Mouse (Mus musculus) embryonic facial prominence, embryonic 11.5 days (tissue): Measurements from ENCODE around the gene Krtap5-1. TPM values are rescaled to one million over a fixed set of nuclear protein-coding genes. Genes with fewer than 3 reads are reported as not detected.
"Not testable (repeated sequence)": the region's sequence is repeated elsewhere in the genome, so short reads cannot be mapped to it uniquely, and the experiment has no call there.

ENCODE experiments used
- ATAC-seq: fragments of 200-750 bp; cut with Nextera tagmentation; replicated peaks from 2 replicates; pipeline ENCODE4 v1.8.0; 2017; ENCODE audit warnings: low read depth; ENCODE audit not compliant: insufficient number of reproducible peaks, low FRiP score, low TSS enrichment
- DNase-seq: peaks from one replicate; pipeline ENCODE4 v3.0.0-alpha.2; 2015; ENCODE audit warnings: low spot score
- H3K27ac ChIP-seq: fragments of 300-500 bp; sonication (generic); replicated peaks from 2 replicates; pipeline ENCODE4 v1.5.1; 2014; ENCODE audit warnings: mild to moderate bottlenecking, low read depth, low read length, control low read depth
- H3K27me3 ChIP-seq: fragments of 300-500 bp; sonication (generic); 2 replicates; pipeline ENCODE4 v1.6.1; 2014; ENCODE audit warnings: mild to moderate bottlenecking, low read length, moderate library complexity, mixed read lengths; ENCODE audit not compliant: control insufficient read depth, insufficient read depth
- H3K36me3 ChIP-seq: fragments of 300-500 bp; sonication (generic); replicated peaks from 2 replicates; pipeline ENCODE4 v1.6.1; 2014; ENCODE audit warnings: low read depth, mild to moderate bottlenecking, low read length, moderate library complexity, mixed read lengths; ENCODE audit not compliant: control insufficient read depth, insufficient read depth
- H3K4me1 ChIP-seq: fragments of 300-500 bp; sonication (generic); 2 replicates; pipeline ENCODE4 v1.6.1; 2014; ENCODE audit warnings: low read length, mixed read lengths; ENCODE audit not compliant: control insufficient read depth, insufficient read depth
- H3K4me2 ChIP-seq: fragments of 300-500 bp; sonication (generic); 2 replicates; pipeline ENCODE4 v1.6.1; 2014; ENCODE audit warnings: low read depth, mild to moderate bottlenecking, control low read depth, low read length, moderate library complexity
- H3K4me3 ChIP-seq: fragments of 300-500 bp; sonication (generic); 2 replicates; pipeline ENCODE4 v1.5.1; 2014; ENCODE audit warnings: low read depth, low read length, control low read depth
- H3K9ac ChIP-seq: fragments of 300-500 bp; sonication (generic); replicated peaks from 2 replicates; pipeline ENCODE4 v1.6.1; 2014; ENCODE audit warnings: mild to moderate bottlenecking, control low read depth, low read length
- H3K9me3 ChIP-seq: fragments of 300-500 bp; sonication (generic); replicated peaks from 2 replicates; pipeline ENCODE4 v1.6.1; 2016; ENCODE audit warnings: mild to moderate bottlenecking, low read length, inconsistent platforms, mixed read lengths; ENCODE audit not compliant: control insufficient read depth
- WGBS: fragments of 180-500 bp; shearing (Covaris S2); extraction: QIAGEN DNeasy Blood & Tissue Kit; methylation state at CpG from one replicate; pipeline ENCODE4 v1.1.7; 2014; 5-methylcytosine and 5-hydroxymethylcytosine counted together
- polyA plus RNA-seq: library from polyadenylated mRNA; unstranded; fragments of >200 nt; fragmentation: Nextera tagmentation; extraction: Ambion mirVana; gene quantifications from 2 replicates; pipeline ENCODE4 v1.2.1, GENCODE M21; 2014

Krtap5-1 gene
- polyA plus RNA-seq, 1 experiment from 2014 or later: not detected

GRCm38 (mm10) chr7:142330271-142330724, 33.4 kb upstream of the Krtap5-1 start:
- DNase-seq (no peak), ATAC-seq (no peak)
- Histone ChIP-seq H3K36me3 (no peaks in the 10 kb centered on the region), H3K27ac (no peak overlapping the region), H3K4me1 (no peaks in the 10 kb centered on the region; the same call in 1 of the 2 replicates), H3K27me3 (no peaks in the 10 kb centered on the region), H3K9me3 (no peaks in the 10 kb centered on the region), H3K9ac (no peak overlapping the region), H3K4me2 (no peak overlapping the region), H3K4me3 (no peak overlapping the region)
- WGBS: 57% methylated on average over 9 of the region's 9 CpGs

GRCm38 (mm10) chr7:142328507-142328906, 31.6 kb upstream of the Krtap5-1 start:
- Histone ChIP-seq H3K36me3 (no peaks in the 10 kb centered on the region), H3K9ac (no peak overlapping the region), H3K4me3 (no peak overlapping the region), H3K9me3 (no peaks in the 10 kb centered on the region), H3K4me2 (no peak overlapping the region), H3K27ac (no peak overlapping the region), H3K27me3 (no peaks in the 10 kb centered on the region), H3K4me1 (no peaks in the 10 kb centered on the region; the same call in 1 of the 2 replicates)
- 56% methylated on average over 3 of the region's 3 CpGs for WGBS
- ATAC-seq: no peak
- no peak for DNase-seq

GRCm38 (mm10) chr7:142326714-142327445, 30.0 kb upstream of the Krtap5-1 start:
- no peaks in the 10 kb centered on the region for H3K36me3 ChIP-seq
- H3K4me3 ChIP-seq: no peak overlapping the region
- H3K27me3 ChIP-seq: no peaks in the 10 kb centered on the region
- H3K9me3 ChIP-seq: no peaks in the 10 kb centered on the region
- H3K9ac ChIP-seq: no peak overlapping the region
- ATAC-seq (no peak), DNase-seq (no peak)
- WGBS: 59% methylated on average over 9 of the region's 9 CpGs
- H3K4me1 ChIP-seq: no peaks in the 10 kb centered on the region
- H3K4me2 ChIP-seq: no peak overlapping the region
- H3K27ac ChIP-seq: no peak overlapping the region

GRCm38 (mm10) chr7:142323396-142324117, 26.6 kb upstream of the Krtap5-1 start:
- no peak for ATAC-seq
- Histone ChIP-seq H3K27me3 (no peaks in the 10 kb centered on the region), H3K36me3 (no peaks in the 10 kb centered on the region), H3K27ac (no peak overlapping the region; the same call in 1 of the 2 replicates), H3K9me3 (no peaks in the 10 kb centered on the region), H3K4me2 (no peak overlapping the region), H3K9ac (no peak overlapping the region), H3K4me3 (no peak overlapping the region), H3K4me1 (no peaks in the 10 kb centered on the region)
- no peak for DNase-seq
- 83% methylated on average over 12 of the region's 12 CpGs for WGBS

- DNase-seq: no peak
- no peak for ATAC-seq
- WGBS: 87% methylated on average over 6 of the region's 6 CpGs
- H3K36me3 ChIP-seq: no peaks in the 10 kb centered on the region
- H3K27ac ChIP-seq: peak overlapping the region; percentile 72
- H3K9me3 ChIP-seq: no peaks in the 10 kb centered on the region
- H3K9ac ChIP-seq: no peak overlapping the region
- H3K4me3 ChIP-seq: no peak overlapping the region
- H3K4me2 ChIP-seq: no peak overlapping the region
- H3K27me3 ChIP-seq: no peaks in the 10 kb centered on the region
- no peaks in the 10 kb centered on the region for H3K4me1 ChIP-seq
Measured at GRCm38 (mm10) chr7:142322641-142323040, 25.7 kb upstream of the Krtap5-1 start.

GRCm38 (mm10) chr7:142321637-142322306, 24.9 kb upstream of the Krtap5-1 start:
- not testable (repeated sequence) for H3K9me3 ChIP-seq, H3K4me3 ChIP-seq, DNase-seq, H3K4me1 ChIP-seq, H3K36me3 ChIP-seq, H3K27me3 ChIP-seq, H3K9ac ChIP-seq, H3K4me2 ChIP-seq
- 31% methylated on average over 3 of the region's 10 CpGs for WGBS
- peak overlapping the region; percentile 74; the same call in 1 of the 2 replicates for H3K27ac ChIP-seq
- ATAC-seq: peak; percentile 67

GRCm38 (mm10) chr7:142320906-142321305, 24.0 kb upstream of the Krtap5-1 start:
- Histone ChIP-seq H3K9me3 (no peaks in the 10 kb centered on the region), H3K4me1 (no peaks in the 10 kb centered on the region), H3K36me3 (no peaks in the 10 kb centered on the region), H3K9ac (0 out of 2 replicates have a peak overlapping the region, but pooled peaks have one; percentile 26), H3K4me2 (no peak overlapping the region), H3K4me3 (no peak overlapping the region), H3K27ac (peak overlapping the region; percentile 74), H3K27me3 (no peaks in the 10 kb centered on the region)
- ATAC-seq (no peak), DNase-seq (no peak)
- WGBS: 23% methylated on average over 2 of the region's 2 CpGs
